Mouse (Mus musculus): Measurements from ENCODE around the gene Dnajc21.
"Not testable (repeated sequence)": the region's sequence is repeated elsewhere in the genome, so short reads cannot be mapped to it uniquely, and the experiment has no call there.

Gene Dnajc21

GRCm38 (mm10) chr15:10470151-10470831 lies at the start of gene Dnajc21:
TSS of gene Dnajc21 (minus strand) at chr15:10470516.
- DNase-seq (ENCODE audit: low spot score in 2 of 2), result peak; percentile 83 to 86

DNA sequence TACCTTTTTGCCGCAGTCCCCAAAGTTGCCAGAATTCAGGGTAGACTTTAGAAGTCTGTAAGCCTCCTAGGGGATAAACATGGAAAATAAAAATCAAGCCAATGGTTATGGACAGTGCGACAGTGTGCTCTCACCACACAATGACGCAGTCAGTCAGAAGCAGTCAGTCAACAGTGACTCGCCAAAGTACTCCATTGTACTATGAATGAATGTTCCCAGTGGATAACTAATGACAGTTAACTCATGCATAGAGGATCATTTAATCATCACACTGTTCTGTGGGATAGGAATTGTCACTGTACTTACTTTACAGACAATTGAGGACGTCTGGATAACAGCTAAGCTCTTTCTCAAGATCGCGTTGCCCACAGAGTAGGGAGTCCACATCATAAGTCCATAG lies 44.9 kb upstream of the Dnajc21 start:
- no peak for DNase-seq (ENCODE audit: low spot score in 2 of 2)

GRCm38 (mm10) chr15:10506099-10506498 lies 35.8 kb upstream of the Dnajc21 start:
- DNase-seq (ENCODE audit: low spot score in 2 of 2), result no peak

GRCm38 (mm10) chr15:10500838-10501719 lies 30.8 kb upstream of the Dnajc21 start:
- DNase-seq (ENCODE audit: low spot score in 2 of 2), result no peak

GRCm38 (mm10) chr15:10500035-10500434 lies 29.7 kb upstream of the Dnajc21 start:
- DNase-seq (ENCODE audit: low spot score in 2 of 2), result no peak

DNA sequence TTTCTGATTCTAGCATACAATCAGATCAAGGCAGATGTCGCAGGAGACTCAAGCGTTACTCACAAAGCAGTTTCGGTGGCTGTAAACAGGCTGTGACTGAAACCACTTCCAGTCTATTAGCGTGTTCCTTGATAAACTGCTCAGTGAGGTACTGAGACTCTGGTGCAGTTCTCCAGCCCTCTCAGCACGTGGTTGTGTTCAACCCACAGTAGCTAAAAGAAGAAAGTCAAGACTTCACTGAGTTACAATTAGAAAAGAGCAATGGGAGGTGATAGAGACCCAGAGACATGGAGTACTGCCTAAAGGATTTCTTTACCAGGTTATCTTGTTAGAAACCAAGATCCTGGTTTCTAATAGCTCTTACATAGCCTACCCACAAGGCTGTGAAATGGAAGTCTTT lies 29.3 kb upstream of the Dnajc21 start:
- DNase-seq (ENCODE audit: low spot score in 2 of 2), result no peak

GRCm38 (mm10) chr15:10496696-10497095 lies 26.4 kb upstream of the Dnajc21 start:
- DNase-seq (ENCODE audit: low spot score in 2 of 2), result not testable (repeated sequence)

DNA sequence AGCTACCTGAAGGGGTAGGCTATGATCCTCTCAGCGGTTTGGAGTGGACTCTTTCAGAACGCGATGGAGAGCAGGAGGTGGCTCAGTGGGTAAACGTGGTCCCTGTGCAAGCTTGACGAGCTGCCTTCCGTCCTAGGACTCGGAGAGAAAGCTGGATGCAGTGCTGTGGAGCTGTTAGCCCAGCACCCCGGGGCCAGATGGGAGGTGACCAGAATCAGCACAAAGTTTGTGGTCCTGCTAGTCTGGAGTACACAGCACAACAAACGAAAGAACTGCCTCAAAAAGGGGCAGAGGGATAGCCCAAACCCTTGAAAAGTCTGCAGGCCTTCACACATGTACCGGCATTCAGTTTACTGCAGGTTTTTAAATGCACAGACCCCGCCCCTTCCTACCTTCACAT lies 25.6 kb upstream of the Dnajc21 start:
- DNase-seq (ENCODE audit: low spot score in 2 of 2), result no peak

- no peak for DNase-seq (ENCODE audit: low spot score in 2 of 2)
These were observed 19.8 kb upstream of the Dnajc21 start for GRCm38 (mm10) chr15:10490101-10490500.

DNA sequence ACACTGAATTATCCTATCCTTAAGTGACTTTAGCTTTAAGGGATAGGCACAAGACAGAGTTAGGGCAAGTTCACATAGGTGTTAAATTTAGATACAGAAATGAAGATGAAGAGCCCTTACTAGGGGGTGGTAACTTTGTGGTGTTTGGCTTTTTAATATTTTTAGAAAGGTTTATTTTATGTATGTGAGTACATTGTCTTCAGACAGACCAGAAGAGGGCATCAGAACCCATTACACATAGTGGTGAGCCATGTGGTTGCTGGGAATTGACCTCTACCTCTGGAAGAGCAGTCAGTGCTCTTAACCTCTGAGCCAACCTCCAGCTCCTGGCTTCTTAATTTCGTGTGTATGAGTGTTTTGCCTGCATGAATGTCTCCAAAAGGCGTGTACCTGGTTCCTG lies 16.9 kb upstream of the Dnajc21 start:
- DNase-seq (ENCODE audit: low spot score in 2 of 2), result no peak

GRCm38 (mm10) chr15:10486365-10486839 lies 16.1 kb upstream of the Dnajc21 start:
- no peak for DNase-seq (ENCODE audit: low spot score in 2 of 2)

DNA sequence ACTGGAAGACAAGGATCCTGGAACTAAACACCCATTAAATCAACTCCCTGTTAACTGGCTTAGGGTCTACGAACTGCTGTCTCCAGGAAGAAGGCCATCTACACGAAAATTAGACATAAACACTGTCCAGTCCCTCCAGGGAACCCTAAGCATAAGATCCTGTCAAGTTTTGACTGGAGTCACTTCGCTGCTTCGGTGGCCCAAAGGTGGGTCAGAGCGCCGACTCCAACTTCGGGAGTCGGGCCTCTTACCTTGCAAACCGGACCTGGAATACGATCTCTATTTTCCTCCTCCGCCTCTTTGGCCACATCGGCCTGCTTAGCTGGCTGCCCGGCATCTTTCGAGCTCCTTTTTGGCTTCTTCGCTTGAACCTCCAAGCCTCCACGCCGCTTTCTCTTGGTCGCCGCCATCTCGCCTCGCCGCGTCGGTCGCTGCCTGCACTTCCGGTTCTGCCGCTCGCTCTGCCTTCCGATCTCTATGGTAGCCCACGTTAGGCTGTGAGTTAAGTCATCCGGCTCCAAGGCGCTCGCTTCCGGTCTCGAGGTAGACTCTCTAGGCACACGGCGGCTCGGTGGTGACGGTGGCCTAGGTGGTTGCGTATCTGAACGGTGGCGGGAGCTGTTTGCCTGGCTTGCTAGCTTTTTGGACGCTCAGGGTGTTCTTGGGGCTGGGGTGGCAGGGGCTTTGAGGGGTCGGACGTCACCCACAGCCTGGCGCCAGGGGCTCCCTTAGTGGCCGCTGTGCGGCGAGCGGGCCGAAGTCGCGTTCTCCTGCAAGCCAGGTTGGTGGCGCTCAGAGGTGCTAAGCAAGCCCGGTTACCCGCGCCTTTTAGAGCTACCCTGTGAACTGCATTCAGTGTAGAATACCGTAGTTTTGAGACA lies 15.4 kb upstream of the Dnajc21 start, which contains the start of the genes Brix1 and Rad1:
Gene Brix1, minus strand, starts transcription at position 464 of the 881 bp plus-strand sequence.
Gene Rad1, plus strand, starts transcription at position 535 of the 881 bp plus-strand sequence.
- peak; percentile 93 to 95 for DNase-seq (ENCODE audit: low spot score in 2 of 2)

GRCm38 (mm10) chr15:10470941-10471340 lies 625 bp upstream of the Dnajc21 start:
- DNase-seq (ENCODE audit: low spot score in 2 of 2), result no peak

DNA sequence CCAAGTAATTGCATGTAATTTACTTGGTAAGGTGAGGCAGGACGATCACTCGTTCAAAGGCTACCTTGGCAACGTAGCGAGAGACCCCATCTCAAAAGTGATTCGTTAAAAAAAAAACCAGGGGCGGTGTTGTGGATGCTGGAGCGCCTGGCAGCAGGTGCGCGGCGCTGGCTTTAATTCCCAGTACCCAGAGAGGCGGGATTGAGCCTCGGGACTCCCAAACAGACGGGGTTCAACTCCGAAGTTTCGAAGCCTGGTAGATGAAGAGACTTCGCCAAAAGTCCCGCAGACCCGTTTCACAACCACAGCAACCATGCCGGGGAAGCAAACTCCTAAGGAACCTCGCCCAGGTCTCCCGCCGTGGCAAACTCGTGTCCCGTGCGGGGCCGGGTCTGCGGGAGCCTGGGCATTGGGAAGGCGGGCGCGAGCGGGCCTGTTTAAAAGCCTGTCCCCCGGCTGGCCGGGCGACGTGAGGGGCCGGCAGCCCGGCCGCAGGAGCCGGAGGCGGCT lies 620 bp downstream of the Dnajc21 start:
- no peak for DNase-seq (ENCODE audit: low spot score in 2 of 2)

DNA sequence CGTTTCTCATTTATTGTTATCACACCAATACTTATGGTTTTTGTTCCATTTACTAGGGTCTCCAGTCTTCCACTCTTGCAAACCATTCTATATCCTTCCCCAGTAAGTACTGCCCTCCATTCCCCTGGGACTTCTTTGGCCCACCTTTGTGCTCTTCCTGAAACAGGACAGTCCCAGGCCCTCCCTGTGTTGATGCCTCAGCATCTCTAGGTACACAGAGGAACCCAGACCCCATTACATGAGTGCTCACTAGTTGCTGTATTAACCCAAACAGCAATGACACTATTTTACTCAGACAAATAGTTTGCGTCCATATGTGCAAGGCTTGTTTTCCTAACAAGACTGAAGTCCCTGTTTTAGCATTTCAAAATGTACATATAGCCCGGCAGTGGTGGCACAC lies 1.6 kb downstream of the Dnajc21 start:
- no peak for DNase-seq (ENCODE audit: low spot score in 2 of 2)

- DNase-seq (ENCODE audit: low spot score in 2 of 2), result no peak
These were observed 5.6 kb downstream of the Dnajc21 start for GRCm38 (mm10) chr15:10464678-10465077.

GRCm38 (mm10) chr15:10463555-10463954 lies 6.8 kb downstream of the Dnajc21 start:
- no peak for DNase-seq (ENCODE audit: low spot score in 2 of 2)

GRCm38 (mm10) chr15:10460986-10461385 lies 9.3 kb downstream of the Dnajc21 start:
- no peak for DNase-seq (ENCODE audit: low spot score in 2 of 2)

- no peak for DNase-seq (ENCODE audit: low spot score in 2 of 2)
These were observed 23.2 kb downstream of the Dnajc21 start for GRCm38 (mm10) chr15:10447102-10447501.

DNA sequence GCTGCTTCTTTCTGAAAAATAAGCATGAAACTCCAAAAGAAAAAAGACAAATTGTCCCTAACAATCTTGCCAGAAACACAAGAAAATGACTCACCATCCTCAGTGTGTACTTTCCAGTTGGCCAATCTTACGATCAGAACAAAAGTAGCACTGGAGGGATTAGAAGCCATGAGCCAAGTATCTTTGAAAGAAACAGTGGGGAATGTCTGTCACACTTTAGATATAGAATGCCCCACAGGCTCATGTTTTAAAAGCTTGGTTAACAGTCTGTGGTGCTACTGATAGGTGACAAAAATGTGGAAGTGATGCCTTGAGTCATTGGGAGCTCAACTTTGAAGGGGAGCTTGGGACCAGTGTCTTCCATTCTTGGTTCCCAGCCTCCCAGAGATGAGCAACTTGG lies 28.0 kb downstream of the Dnajc21 start:
- no peak for DNase-seq (ENCODE audit: low spot score in 2 of 2)

- DNase-seq (ENCODE audit: low spot score in 2 of 2), result no peak
These were observed 28.8 kb downstream of the Dnajc21 start for GRCm38 (mm10) chr15:10441493-10441892.
